Mouse (Mus musculus) intestine, postnatal 0 days (tissue): ENCODE data around the gene Taf5l. TPM values are rescaled to one million over a fixed set of nuclear protein-coding genes. Genes with fewer than 3 reads are reported as not detected.
"Not testable (repeated sequence)": the region's sequence is repeated elsewhere in the genome, so short reads cannot be mapped to it uniquely, and the experiment has no call there.

Experiments
- ATAC-seq: fragments of 200-750 bp; cut with Nextera tagmentation; 2 replicates; pipeline ENCODE4 v1.8.0; 2017; ENCODE audit warnings: mild to moderate bottlenecking, moderate TSS enrichment, moderate library complexity
- H3K27ac ChIP-seq: fragments of 300-500 bp; sonication (generic); 2 replicates; pipeline ENCODE4 v1.5.1; 2014; ENCODE audit warnings: mild to moderate bottlenecking, low read depth, low read length, moderate library complexity
- H3K27me3 ChIP-seq: fragments of 300-500 bp; sonication (generic); replicated peaks from 2 replicates; pipeline ENCODE4 v1.6.1; 2014; ENCODE audit warnings: low read length, mixed read lengths; ENCODE audit not compliant: control insufficient read depth, insufficient read depth
- H3K36me3 ChIP-seq: fragments of 300-500 bp; sonication (generic); 2 replicates; pipeline ENCODE4 v1.6.1; 2014; ENCODE audit warnings: mild to moderate bottlenecking, moderate library complexity; ENCODE audit not compliant: control insufficient read depth, insufficient read depth
- H3K4me1 ChIP-seq: fragments of 300-500 bp; sonication (generic); replicated peaks from 2 replicates; pipeline ENCODE4 v1.6.1; 2014; ENCODE audit warnings: antibody characterized with exemption, low read length, mixed read lengths; ENCODE audit not compliant: control insufficient read depth, insufficient read depth
- H3K4me2 ChIP-seq: fragments of 300-500 bp; sonication (generic); replicated peaks from 2 replicates; pipeline ENCODE4 v1.6.1; 2014; ENCODE audit warnings: low read depth, mild to moderate bottlenecking, moderate library complexity
- H3K4me3 ChIP-seq: fragments of 300-500 bp; sonication (generic); 2 replicates; pipeline ENCODE4 v1.5.1; 2014; ENCODE audit warnings: low read depth, low read length
- H3K9ac ChIP-seq: fragments of 300-500 bp; sonication (generic); 2 replicates; pipeline ENCODE4 v1.6.1; 2014; ENCODE audit warnings: mild to moderate bottlenecking, low read depth, low read length
- H3K9me3 ChIP-seq: fragments of 300-500 bp; sonication (generic); 2 replicates; pipeline ENCODE4 v1.6.1; 2016; ENCODE audit warnings: mixed run types; ENCODE audit not compliant: control insufficient read depth
- CTCF ChIP-seq: sonication (generic); IDR thresholded peaks from 2 replicates; pipeline ENCODE4 v1.5.1; 2016; ENCODE audit warnings: low read depth, mild to moderate bottlenecking, control low read depth, antibody characterized with exemption, moderate library complexity
- WGBS: fragments of 180-500 bp; shearing (Covaris S2); extraction: QIAGEN DNeasy Blood & Tissue Kit; methylation state at CpG from one replicate; pipeline ENCODE4 v1.1.7; 2014; 5-methylcytosine and 5-hydroxymethylcytosine counted together
- polyA plus RNA-seq: library from polyadenylated mRNA; unstranded; fragments of >200 nt; fragmentation: Nextera tagmentation; extraction: Ambion mirVana; gene quantifications from 2 replicates; pipeline ENCODE4 v1.2.1, GENCODE M21; 2015

Taf5l gene
- polyA plus RNA-seq, 1 experiment from 2014 or later = 18.8 TPM

GRCm38 (mm10) chr8:123978926-123979325, 42.3 kb downstream of the Taf5l start:
- no peaks in the 10 kb centered on the region for H3K9me3 ChIP-seq
- WGBS = 35% methylated on average over 8 of the region's 8 CpGs
- no peaks in the 10 kb centered on the region for H3K36me3 ChIP-seq
- TF ChIP-seq CTCF = no peak
- H3K4me1 ChIP-seq = peaks cover 8% of the 10 kb centered on the region; the same call in 1 of the 2 replicates
- ATAC-seq = peak; percentile 37
- peak overlapping the region; percentile 11; the same call in 1 of the 2 replicates for H3K27ac ChIP-seq
- H3K4me3 ChIP-seq = no peak overlapping the region
- H3K4me2 ChIP-seq = peak overlapping the region; percentile 13; the same call in 1 of the 2 replicates
- no peak overlapping the region; the same call in 1 of the 2 replicates for H3K9ac ChIP-seq
- no peaks in the 10 kb centered on the region for H3K27me3 ChIP-seq

GRCm38 (mm10) chr8:123978166-123978838, 42.9 kb downstream of the Taf5l start:
- no peak for TF ChIP-seq CTCF
- Histone ChIP-seq H3K36me3 (no peaks in the 10 kb centered on the region), H3K9me3 (no peaks in the 10 kb centered on the region), H3K27ac (peak overlapping the region; percentile 11), H3K4me1 (peaks cover 8% of the 10 kb centered on the region), H3K27me3 (no peaks in the 10 kb centered on the region), H3K4me3 (no peak overlapping the region), H3K9ac (0 out of 2 replicates have a peak overlapping the region, but pooled peaks have one; percentile 11), H3K4me2 (0 out of 2 replicates have a peak overlapping the region, but pooled peaks have one; percentile 13)
- no peak for ATAC-seq
- WGBS = 45% methylated on average over 14 of the region's 14 CpGs

- H3K9ac ChIP-seq = no peak overlapping the region
- H3K27ac ChIP-seq = no peak overlapping the region
- H3K27me3 ChIP-seq = no peaks in the 10 kb centered on the region
- no peak overlapping the region for H3K4me3 ChIP-seq
- H3K9me3 ChIP-seq = no peaks in the 10 kb centered on the region
- H3K4me2 ChIP-seq = no peak overlapping the region
- no peak for ATAC-seq
- no peaks in the 10 kb centered on the region for H3K36me3 ChIP-seq
- WGBS = 82% methylated on average over 4 of the region's 4 CpGs
- H3K4me1 ChIP-seq = peaks cover 8% of the 10 kb centered on the region
- TF ChIP-seq CTCF = no peak
These were observed 43.7 kb downstream of the Taf5l start for GRCm38 (mm10) chr8:123977499-123977898.

GRCm38 (mm10) chr8:123973495-123973894, 47.7 kb downstream of the Taf5l start:
- peak overlapping the region; percentile 77 for H3K27ac ChIP-seq
- no peaks in the 10 kb centered on the region for H3K27me3 ChIP-seq
- H3K9me3 ChIP-seq = no peaks in the 10 kb centered on the region
- no peaks in the 10 kb centered on the region; the same call in 1 of the 2 replicates for H3K4me1 ChIP-seq
- no peak overlapping the region for H3K4me2 ChIP-seq
- H3K36me3 ChIP-seq = peaks cover 12% of the 10 kb centered on the region
- 29% methylated on average over 1 of the region's 1 CpGs for WGBS
- no peak overlapping the region for H3K4me3 ChIP-seq
- H3K9ac ChIP-seq = no peak overlapping the region
- TF ChIP-seq CTCF = no peak
- peak; percentile 88 for ATAC-seq

- no peaks in the 10 kb centered on the region for H3K9me3 ChIP-seq
- TF ChIP-seq CTCF = peak; percentile 58
- no peak overlapping the region for H3K9ac ChIP-seq
- no peaks in the 10 kb centered on the region for H3K4me1 ChIP-seq
- ATAC-seq = no peak
- no peak overlapping the region for H3K4me2 ChIP-seq
- no peak overlapping the region for H3K4me3 ChIP-seq
- WGBS = 66% methylated on average over 2 of the region's 2 CpGs
- peaks cover 45% of the 10 kb centered on the region for H3K36me3 ChIP-seq
- no peaks in the 10 kb centered on the region for H3K27me3 ChIP-seq
- no peak overlapping the region for H3K27ac ChIP-seq
These were observed 54.3 kb downstream of the Taf5l start for GRCm38 (mm10) chr8:123966896-123967295.

GRCm38 (mm10) chr8:123961371-123961770, 59.8 kb downstream of the Taf5l start:
- Histone ChIP-seq H3K36me3 (peaks cover 62% of the 10 kb centered on the region), H3K4me2 (no peak overlapping the region), H3K4me3 (no peak overlapping the region), H3K27ac (no peak overlapping the region), H3K9ac (no peak overlapping the region), H3K27me3 (no peaks in the 10 kb centered on the region), H3K9me3 (no peaks in the 10 kb centered on the region), H3K4me1 (no peaks in the 10 kb centered on the region)
- ATAC-seq = no peak
- 56% methylated on average over 1 of the region's 1 CpGs for WGBS
- no peak for TF ChIP-seq CTCF

- 77% methylated on average over 5 of the region's 5 CpGs for WGBS
- not testable (repeated sequence) for H3K4me2 ChIP-seq, H3K27ac ChIP-seq, H3K9ac ChIP-seq, H3K4me1 ChIP-seq, H3K9me3 ChIP-seq, H3K4me3 ChIP-seq, ATAC-seq, H3K27me3 ChIP-seq
- peaks cover 64% of the 10 kb centered on the region for H3K36me3 ChIP-seq
These were observed 60.6 kb downstream of the Taf5l start for GRCm38 (mm10) chr8:123960556-123960955.
